Mouse (Mus musculus) limb, embryonic 11.5 days (tissue): ENCODE measurements around the gene Hsp90aa1. TPM values are rescaled to one million over a fixed set of nuclear protein-coding genes. Genes with fewer than 3 reads are reported as not detected.
"Not testable (repeated sequence)": the region's sequence is repeated elsewhere in the genome, so short reads cannot be mapped to it uniquely, and the experiment has no call there.

Experiments used
- ATAC-seq: fragments of 200-750 bp; cut with Nextera tagmentation; 2 replicates; pipeline ENCODE4 v1.8.0; 2017; ENCODE audit warnings: low read depth; ENCODE audit not compliant: insufficient number of reproducible peaks, low FRiP score, low TSS enrichment
- DNase-seq: peaks from one replicate; pipeline ENCODE4 v3.0.0-alpha.2; 2015; ENCODE audit warnings: low spot score
- H3K27ac ChIP-seq: fragments of 300-500 bp; sonication (generic); replicated peaks from 2 replicates; pipeline ENCODE4 v1.5.1; 2014; ENCODE audit warnings: low read depth, mild to moderate bottlenecking, low read length
- H3K27me3 ChIP-seq: fragments of 300-500 bp; sonication (generic); 2 replicates; pipeline ENCODE4 v1.6.1; 2014; ENCODE audit warnings: mild to moderate bottlenecking, low read length, mixed read lengths; ENCODE audit not compliant: control insufficient read depth, insufficient read depth
- H3K36me3 ChIP-seq: fragments of 300-500 bp; sonication (generic); 2 replicates; pipeline ENCODE4 v1.6.1; 2014; ENCODE audit warnings: mild to moderate bottlenecking, low read length, moderate library complexity, mixed read lengths; ENCODE audit not compliant: control insufficient read depth, insufficient read depth
- H3K4me1 ChIP-seq: fragments of 300-500 bp; sonication (generic); 2 replicates; pipeline ENCODE4 v1.6.1; 2014; ENCODE audit warnings: low read length, mixed read lengths; ENCODE audit not compliant: control insufficient read depth, insufficient read depth
- H3K4me2 ChIP-seq: fragments of 300-500 bp; sonication (generic); 2 replicates; pipeline ENCODE4 v1.6.1; 2014; ENCODE audit warnings: low read depth, mild to moderate bottlenecking, moderate library complexity; ENCODE audit not compliant: severe bottlenecking
- H3K4me3 ChIP-seq: fragments of 300-500 bp; sonication (generic); 2 replicates; pipeline ENCODE4 v1.5.1; 2014; ENCODE audit warnings: low read depth, low read length
- H3K9ac ChIP-seq: fragments of 300-500 bp; sonication (generic); 2 replicates; pipeline ENCODE4 v1.6.1; 2014; ENCODE audit warnings: mild to moderate bottlenecking, low read length
- H3K9me3 ChIP-seq: fragments of 300-500 bp; sonication (generic); 2 replicates; pipeline ENCODE4 v1.6.1; 2016; ENCODE audit warnings: low read length; ENCODE audit not compliant: control insufficient read depth
- WGBS: fragments of 180-500 bp; shearing (Covaris S2); extraction: QIAGEN DNeasy Blood & Tissue Kit; methylation state at CpG from one replicate; pipeline ENCODE4 v1.1.7; 2014; 5-methylcytosine and 5-hydroxymethylcytosine counted together
- polyA plus RNA-seq: library from polyadenylated mRNA; unstranded; fragments of >200 nt; fragmentation: Nextera tagmentation; extraction: Ambion mirVana; gene quantifications from 2 replicates; pipeline ENCODE4 v1.2.1, GENCODE M21; 2014

Gene Hsp90aa1
- 1,253 and 1,280 TPM in 2 replicates for polyA plus RNA-seq

GRCm38 (mm10) chr12:110702556-110702955, at the start of gene Hsp90aa1:
Gene Hsp90aa1, minus strand, starts transcription at chr12:110702728.
- Histone ChIP-seq H3K4me1 (peaks cover 4% of the 10 kb centered on the region; the same call in 1 of the 2 replicates), H3K4me2 (no peak within 1 kb of the TSS), H3K9me3 (no peaks in the 10 kb centered on the region), H3K27ac (no peak within 1 kb of the TSS), H3K27me3 (no peaks in the 10 kb centered on the region), H3K36me3 (no peaks in the 10 kb centered on the region), H3K4me3 (no peak within 1 kb of the TSS), H3K9ac (no peak within 1 kb of the TSS)
- ATAC-seq (no peak), DNase-seq (no peak)
- WGBS = 46% methylated on average over 4 of the region's 4 CpGs

- H3K36me3 ChIP-seq = peaks cover 2% of the 10 kb centered on the region; the same call in 1 of the 2 replicates
- no peak for DNase-seq
- H3K27ac ChIP-seq = no peak overlapping the region
- no peak for ATAC-seq
- no peak overlapping the region for H3K9ac ChIP-seq
- WGBS = 85% methylated on average over 10 of the region's 10 CpGs
- no peak overlapping the region for H3K4me3 ChIP-seq
- no peaks in the 10 kb centered on the region for H3K9me3 ChIP-seq
- H3K4me2 ChIP-seq = no peak overlapping the region
- H3K4me1 ChIP-seq = no peaks in the 10 kb centered on the region
- H3K27me3 ChIP-seq = no peaks in the 10 kb centered on the region
Observed at GRCm38 (mm10) chr12:110750770-110751439, 48.4 kb upstream of the Hsp90aa1 start.

GRCm38 (mm10) chr12:110738158-110738921, 35.8 kb upstream of the Hsp90aa1 start:
- Histone ChIP-seq H3K9ac (peak overlapping the region; percentile 92), H3K27ac (0 out of 2 replicates have a peak overlapping the region, but pooled peaks have one; percentile 47), H3K4me1 (peaks cover 10% of the 10 kb centered on the region), H3K9me3 (no peaks in the 10 kb centered on the region), H3K27me3 (no peaks in the 10 kb centered on the region), H3K4me2 (peak overlapping the region; percentile 94), H3K36me3 (no peaks in the 10 kb centered on the region; the same call in 1 of the 2 replicates), H3K4me3 (peak overlapping the region; percentile 99)
- under 1% methylated on average over 71 of the region's 72 CpGs for WGBS
- peak; percentile 66; the same call in 1 of the 2 replicates for ATAC-seq
- DNase-seq = no peak

- Histone ChIP-seq H3K36me3 (no peaks in the 10 kb centered on the region; the same call in 1 of the 2 replicates), H3K9me3 (no peaks in the 10 kb centered on the region), H3K9ac (peak within 1 kb of the TSS; percentile 92), H3K27me3 (no peaks in the 10 kb centered on the region), H3K4me2 (peak within 1 kb of the TSS; percentile 94), H3K4me3 (peak within 1 kb of the TSS; percentile 99), H3K27ac (0 out of 2 replicates have a peak within 1 kb of the TSS, but pooled peaks have one; percentile 47), H3K4me1 (peaks cover 10% of the 10 kb centered on the region)
- DNase-seq (peak; percentile 99), ATAC-seq (peak; percentile 96)
- WGBS = 1% methylated on average over 69 of the region's 69 CpGs
Observed at GRCm38 (mm10) chr12:110737170-110738157, 34.9 kb upstream of the Hsp90aa1 start, which contains the start of gene Wdr20. Gene Wdr20, plus strand, starts transcription at chr12:110737944.

GRCm38 (mm10) chr12:110736641-110737040, 34.1 kb upstream of the Hsp90aa1 start:
- Histone ChIP-seq H3K4me3 (0 out of 2 replicates have a peak overlapping the region, but pooled peaks have one; percentile 99), H3K36me3 (no peaks in the 10 kb centered on the region), H3K27me3 (no peaks in the 10 kb centered on the region), H3K4me1 (peaks cover 10% of the 10 kb centered on the region), H3K9ac (no peak overlapping the region), H3K9me3 (no peaks in the 10 kb centered on the region), H3K4me2 (peak overlapping the region; percentile 90), H3K27ac (no peak overlapping the region)
- WGBS = 16% methylated on average over 4 of the region's 4 CpGs
- DNase-seq (peak; percentile 28), ATAC-seq (no peak)

GRCm38 (mm10) chr12:110733254-110733653, 30.7 kb upstream of the Hsp90aa1 start:
- H3K4me1 ChIP-seq, ATAC-seq, H3K36me3 ChIP-seq, H3K4me2 ChIP-seq, H3K9ac ChIP-seq, H3K27me3 ChIP-seq, DNase-seq, H3K27ac ChIP-seq, H3K9me3 ChIP-seq, H3K4me3 ChIP-seq: not testable (repeated sequence)
- 96% methylated on average over 3 of the region's 3 CpGs for WGBS

GRCm38 (mm10) chr12:110726428-110726827, 23.9 kb upstream of the Hsp90aa1 start:
- Histone ChIP-seq H3K36me3 (no peaks in the 10 kb centered on the region), H3K4me1 (no peaks in the 10 kb centered on the region), H3K27ac (no peak overlapping the region), H3K9ac (no peak overlapping the region), H3K9me3 (no peaks in the 10 kb centered on the region), H3K4me2 (no peak overlapping the region), H3K27me3 (no peaks in the 10 kb centered on the region), H3K4me3 (no peak overlapping the region)
- no peak for DNase-seq
- no peak for ATAC-seq
- WGBS = 56% methylated on average over 1 of the region's 1 CpGs
